Mouse (Mus musculus): Measurements from ENCODE around the gene Tpbg.
"Not testable (repeated sequence)": the region's sequence is repeated elsewhere in the genome, so short reads cannot be mapped to it uniquely, and the experiment has no call there.

Tpbg gene

GRCm38 (mm10) chr9:85842351-85843011 lies at the start of gene Tpbg:
TSS of gene Tpbg (plus strand) at chr9:85842380.
- DNase-seq = peak; percentile 82 to 84

GRCm38 (mm10) chr9:85801986-85802385 lies 40.2 kb upstream of the Tpbg start:
- DNase-seq = not testable (repeated sequence)

DNA sequence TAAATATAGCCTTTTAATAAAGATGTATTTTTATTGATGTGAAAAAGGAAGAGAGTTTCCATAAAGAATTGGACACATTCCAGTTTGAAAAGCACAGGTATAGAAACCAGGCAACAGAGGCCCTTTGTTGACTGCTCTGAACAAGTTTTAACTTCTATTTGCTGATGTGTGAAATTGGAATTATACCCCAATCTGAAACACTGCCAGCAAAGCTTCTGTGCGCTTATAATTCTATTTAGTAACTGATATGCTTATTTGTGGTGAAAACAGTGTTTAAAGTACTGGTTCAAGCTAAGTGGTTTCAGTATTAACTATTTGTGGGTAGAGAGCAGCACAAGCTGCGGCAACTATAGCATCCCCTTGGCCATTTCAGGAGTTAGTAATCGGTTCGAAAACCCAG lies 39.6 kb upstream of the Tpbg start:
- DNase-seq = no peak

DNA sequence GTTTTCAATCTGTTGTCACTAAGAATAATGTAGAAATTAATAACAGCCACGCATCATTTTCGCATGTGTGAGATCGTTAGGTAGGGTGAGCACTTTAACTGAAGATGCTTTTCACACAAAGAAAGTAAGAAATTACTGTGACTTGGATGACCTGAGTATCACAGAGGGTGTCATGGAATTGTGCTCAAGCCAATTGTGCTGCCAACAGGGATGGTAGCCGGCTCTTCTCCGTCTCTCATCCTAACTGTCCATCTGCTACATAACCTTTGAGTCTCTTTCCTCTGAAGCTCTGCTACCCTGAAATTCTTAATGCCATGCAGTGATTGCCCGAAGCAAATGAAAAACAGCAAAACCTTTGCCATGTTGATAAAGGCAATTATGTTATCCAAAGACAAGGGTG lies 35.8 kb upstream of the Tpbg start:
- peak; percentile 53 to 54 for DNase-seq

DNA sequence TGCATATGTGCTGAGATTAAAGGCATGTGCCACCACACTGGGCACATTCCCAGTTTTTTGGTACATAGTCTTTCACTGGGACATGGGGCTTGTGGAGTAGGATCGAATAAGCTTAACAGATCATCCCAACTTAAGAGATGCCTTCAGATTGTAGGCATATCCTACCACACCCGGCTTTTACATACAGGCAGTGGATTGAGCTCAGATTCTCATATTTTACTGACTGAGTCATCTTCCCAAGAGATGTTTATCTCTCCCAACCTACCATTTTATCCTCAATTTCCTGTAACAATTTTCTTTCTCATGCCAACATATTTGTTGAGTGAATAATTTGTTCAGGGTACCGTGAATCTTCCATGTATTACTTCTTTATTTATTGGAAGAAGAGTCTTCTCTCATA lies 32.9 kb upstream of the Tpbg start:
- no peak for DNase-seq

DNA sequence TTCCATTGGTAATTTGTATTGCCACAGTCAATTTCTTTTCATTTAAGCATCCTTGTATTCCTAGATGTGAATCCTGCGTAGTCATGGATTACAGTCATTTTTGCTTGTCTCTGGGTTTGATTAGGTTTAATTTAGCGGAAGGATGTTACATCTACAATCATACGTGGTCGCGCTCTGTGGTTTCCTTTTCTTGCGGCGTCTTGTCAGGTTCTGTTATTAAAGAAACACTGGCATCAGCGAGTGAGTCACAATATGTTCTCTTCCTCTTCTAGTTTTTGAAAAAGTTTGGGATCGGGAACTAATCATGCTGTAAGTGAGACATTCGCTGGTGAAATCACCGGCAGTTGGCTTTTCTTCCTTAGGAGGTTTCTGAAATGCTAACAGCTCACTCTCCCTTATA lies 21.4 kb upstream of the Tpbg start:
- DNase-seq = no peak

- peak; percentile 92 to 93 for DNase-seq
Observed at GRCm38 (mm10) chr9:85835521-85836425, 6.4 kb upstream of the Tpbg start.

DNA sequence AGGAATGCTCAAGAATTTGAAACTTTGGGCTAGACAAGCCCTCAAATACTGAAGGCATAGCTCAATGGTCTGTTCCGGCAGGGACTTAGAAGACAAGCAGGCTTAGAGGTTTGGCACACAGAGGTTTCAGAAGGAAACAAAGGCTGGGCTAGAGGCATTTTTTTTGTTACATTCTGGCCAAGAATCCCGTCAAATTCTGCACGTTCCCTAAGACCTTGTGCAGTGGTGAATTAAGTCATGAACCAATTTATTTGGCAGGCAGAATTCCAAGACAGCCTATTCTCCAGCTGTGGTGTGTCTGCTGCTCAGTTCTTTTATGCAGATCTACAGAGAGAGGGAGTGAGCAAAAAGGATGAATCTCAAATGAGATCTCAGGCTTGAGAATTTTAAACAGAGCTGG lies 2.6 kb upstream of the Tpbg start:
- no peak for DNase-seq

- peak; percentile 52 to 73 for DNase-seq
Observed at GRCm38 (mm10) chr9:85841891-85842290, 289 bp upstream of the Tpbg start.

GRCm38 (mm10) chr9:85843031-85843890 lies 1.1 kb downstream of the Tpbg start:
- peak; percentile 69 to 72 for DNase-seq

DNA sequence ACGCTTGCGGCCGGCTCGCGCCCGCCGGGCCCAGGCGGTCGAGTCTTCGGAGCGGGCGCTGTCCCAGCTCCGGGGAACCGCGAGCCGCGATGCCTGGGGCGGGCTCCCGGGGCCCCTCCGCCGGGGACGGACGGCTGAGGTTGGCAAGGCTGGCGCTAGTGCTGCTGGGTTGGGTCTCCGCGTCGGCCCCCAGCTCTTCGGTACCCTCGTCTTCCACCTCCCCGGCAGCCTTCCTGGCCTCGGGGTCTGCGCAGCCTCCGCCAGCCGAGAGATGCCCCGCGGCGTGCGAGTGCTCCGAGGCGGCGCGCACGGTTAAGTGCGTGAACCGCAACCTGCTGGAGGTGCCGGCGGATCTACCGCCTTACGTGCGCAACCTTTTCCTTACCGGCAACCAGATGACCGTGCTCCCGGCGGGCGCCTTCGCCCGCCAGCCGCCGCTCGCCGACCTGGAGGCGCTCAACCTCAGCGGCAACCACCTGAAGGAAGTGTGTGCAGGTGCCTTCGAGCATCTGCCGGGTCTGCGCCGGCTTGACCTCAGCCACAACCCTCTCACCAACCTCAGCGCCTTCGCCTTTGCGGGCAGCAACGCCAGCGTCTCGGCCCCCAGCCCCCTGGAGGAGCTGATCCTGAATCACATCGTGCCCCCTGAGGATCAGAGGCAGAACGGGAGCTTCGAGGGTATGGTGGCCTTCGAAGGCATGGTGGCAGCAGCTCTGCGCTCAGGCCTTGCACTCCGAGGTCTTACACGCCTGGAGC lies 1.9 kb downstream of the Tpbg start:
- peak; percentile 58 to 61 for DNase-seq

GRCm38 (mm10) chr9:85844647-85844983 lies 2.4 kb downstream of the Tpbg start:
- no peak for DNase-seq

DNA sequence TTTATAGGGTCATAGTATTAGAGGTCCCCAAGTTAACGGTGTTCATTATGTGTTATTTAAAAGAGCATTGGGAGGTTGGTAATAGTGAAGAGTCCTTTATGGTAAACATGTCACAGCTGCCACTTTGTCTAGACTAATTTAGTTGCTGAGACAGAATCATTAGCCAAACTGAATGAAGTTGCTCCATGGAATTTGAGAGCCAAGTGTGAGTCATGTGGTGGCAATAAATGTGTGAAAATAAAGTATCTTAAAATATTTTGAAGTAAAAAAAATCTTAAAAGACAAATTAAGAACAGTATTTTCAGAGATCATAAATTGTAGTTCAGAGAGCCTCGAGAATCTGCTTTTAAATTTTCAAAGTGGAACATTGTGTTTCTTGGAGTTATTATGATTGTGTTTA lies 4.0 kb downstream of the Tpbg start:
- DNase-seq = no peak

DNA sequence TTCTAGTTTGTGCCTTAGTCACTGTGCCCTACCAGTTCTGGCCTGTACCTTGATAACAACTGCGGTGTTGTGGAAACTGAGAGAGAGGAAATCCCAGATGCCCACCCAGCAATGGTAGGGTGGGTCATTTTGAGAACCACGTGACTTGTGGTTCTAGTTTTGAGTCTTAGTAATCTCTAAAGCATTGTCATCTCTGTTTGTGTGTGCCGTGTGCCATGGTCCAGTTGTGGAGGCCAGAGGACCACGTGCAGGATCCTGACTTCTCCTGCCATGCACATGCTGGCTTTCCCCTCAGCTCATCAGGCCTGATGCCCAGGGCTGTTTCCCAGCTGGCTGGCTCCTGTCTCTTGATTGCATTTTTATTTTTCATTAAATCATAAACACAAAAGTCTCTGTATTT lies 12.6 kb downstream of the Tpbg start:
- DNase-seq = peak in 1 of 2 experiments; percentile 29

- DNase-seq = peak; percentile 76 to 78
Observed at GRCm38 (mm10) chr9:85856511-85856910, 14.3 kb downstream of the Tpbg start.

DNA sequence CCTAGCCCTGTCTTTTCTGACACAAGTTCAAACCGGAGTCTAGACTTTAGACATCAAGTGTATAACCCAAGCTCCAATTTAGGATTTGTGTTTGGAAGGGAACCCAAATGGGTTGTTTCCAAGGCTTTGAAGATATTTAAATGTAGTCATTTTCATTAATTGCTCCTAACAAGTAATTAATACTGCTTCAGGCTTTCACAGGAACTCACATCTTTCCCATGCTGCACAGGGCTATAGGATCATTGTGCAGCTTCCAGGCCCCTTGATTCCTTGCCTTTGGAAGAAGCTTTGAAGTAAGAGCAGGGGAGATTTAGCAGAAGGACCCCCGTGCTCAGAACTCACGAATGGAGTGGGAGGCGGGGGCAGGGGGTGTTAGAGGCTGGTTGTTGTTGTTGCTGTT lies 18.9 kb downstream of the Tpbg start:
- DNase-seq = no peak

DNA sequence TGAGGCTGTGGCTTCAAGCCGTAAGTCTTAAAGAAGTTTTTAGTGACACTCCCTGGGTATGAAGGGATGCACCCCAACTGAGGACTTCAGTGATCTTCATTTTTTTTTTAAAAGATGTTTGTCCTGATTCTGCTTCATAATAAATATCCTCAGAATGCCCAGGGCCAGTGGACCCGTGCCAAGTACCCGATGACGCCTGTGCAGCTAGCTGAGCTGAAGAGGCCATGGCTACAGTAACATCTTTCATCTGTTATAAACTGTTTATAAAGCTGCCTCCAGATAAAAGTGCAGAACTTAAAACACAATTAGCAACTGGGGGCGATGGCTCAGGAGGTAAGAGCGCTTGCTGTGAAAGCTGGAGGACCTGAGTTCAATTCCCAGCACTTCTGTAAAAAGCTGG lies 20.4 kb downstream of the Tpbg start:
- peak; percentile 44 to 56 for DNase-seq

DNA sequence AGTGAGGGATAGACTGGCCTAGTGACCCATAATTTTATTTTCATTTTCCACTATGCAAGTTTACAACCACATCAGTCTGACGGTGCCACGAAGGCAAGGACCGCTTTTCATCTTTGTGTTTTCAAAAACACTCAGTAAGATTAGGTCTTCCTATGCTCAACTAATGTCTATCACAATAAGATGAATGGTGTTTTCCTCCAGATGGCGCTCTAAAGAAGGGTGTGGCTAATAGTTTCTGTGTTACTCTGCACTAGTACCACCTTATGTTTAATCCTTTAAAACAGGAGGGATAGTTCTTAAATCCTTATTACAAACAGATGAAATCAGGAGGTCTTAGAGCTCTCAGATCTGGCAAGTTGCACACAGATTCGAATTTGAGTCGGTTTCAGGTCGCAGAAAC lies 30.7 kb downstream of the Tpbg start:
- no peak for DNase-seq

- DNase-seq = peak; percentile 37 to 41
Observed at GRCm38 (mm10) chr9:85893681-85894080, 51.5 kb downstream of the Tpbg start.

All from cerebellum, postnatal 10 days (tissue).